Mouse (Mus musculus): ENCODE data around the gene Pipox.

GRCm38 (mm10) chr11:77893283-77893682 lies 613 bp downstream of the Pipox start:
- TF ChIP-seq CTCF (IDR thresholded peaks at IDR 0.05; ENCODE audit: low read depth, low read length) (no peak), POLR2A (IDR thresholded peaks at IDR 0.05; ENCODE audit: extremely low read depth, insufficient read depth, low read length) (no peak)

Measured in liver, adult 2 months (tissue).